Mouse (Mus musculus): Measurements from ENCODE around the gene Smarcad1.
A peak's percentile ranks its signal among the peaks of the same experiment; 100 is the strongest.
"Not testable (repeated sequence)": the region's sequence is repeated elsewhere in the genome, so short reads cannot be mapped to it uniquely, and the experiment has no call there.

Gene Smarcad1

GRCm38 (mm10) chr6:65042491-65043171 lies at the start of gene Smarcad1:
Gene Smarcad1 (plus strand): TSS chr6:65042583.
- DNase-seq: peak; percentile 88 to 90

DNA sequence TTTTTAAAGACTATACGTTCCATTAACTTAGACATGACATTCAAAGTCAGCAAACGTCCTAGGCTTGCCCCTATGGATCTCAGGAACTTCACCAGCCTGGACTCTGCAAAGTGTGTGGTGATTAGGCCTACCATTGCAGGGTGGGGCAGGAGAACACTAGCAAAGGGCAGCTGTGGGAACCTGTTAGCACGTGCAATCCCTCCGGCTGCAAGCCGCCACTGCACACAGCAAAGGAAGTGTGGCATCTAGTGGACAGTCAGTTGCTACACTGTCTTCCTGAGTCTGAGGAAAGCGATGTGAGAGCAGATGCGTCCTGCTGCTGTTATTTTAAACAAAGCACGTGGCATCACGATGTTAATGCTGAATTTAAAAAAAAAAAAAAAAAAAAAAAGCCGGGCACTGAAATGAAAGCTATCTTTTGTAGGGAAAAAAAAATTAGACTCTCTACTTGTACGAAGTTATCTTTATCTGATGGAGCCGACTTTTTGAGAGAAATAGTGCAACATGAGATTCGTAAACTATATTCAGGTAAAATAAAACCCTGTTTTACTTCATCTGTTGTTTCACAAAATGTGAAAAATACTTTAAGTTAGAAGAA lies 45.5 kb upstream of the Smarcad1 start:
- DNase-seq: no peak

DNA sequence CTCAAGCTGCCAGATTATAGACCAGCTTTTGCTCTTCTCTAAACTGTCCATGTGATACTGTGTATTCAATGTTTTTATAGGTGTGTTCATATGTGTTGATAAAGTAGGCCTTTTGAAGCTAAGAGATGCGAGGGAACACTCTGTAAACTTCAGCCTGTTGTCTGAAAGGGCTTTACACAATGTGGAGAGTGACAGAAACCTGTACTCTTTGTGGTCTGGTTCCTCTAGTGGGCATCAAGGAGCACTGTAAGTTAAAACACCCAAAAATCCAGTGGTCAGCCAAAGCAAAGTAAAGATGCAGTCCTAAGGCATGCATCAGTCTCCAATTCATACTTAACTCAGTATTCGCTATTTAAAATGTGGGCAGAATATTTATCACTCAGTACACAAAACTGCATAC lies 44.6 kb upstream of the Smarcad1 start:
- DNase-seq: no peak

DNA sequence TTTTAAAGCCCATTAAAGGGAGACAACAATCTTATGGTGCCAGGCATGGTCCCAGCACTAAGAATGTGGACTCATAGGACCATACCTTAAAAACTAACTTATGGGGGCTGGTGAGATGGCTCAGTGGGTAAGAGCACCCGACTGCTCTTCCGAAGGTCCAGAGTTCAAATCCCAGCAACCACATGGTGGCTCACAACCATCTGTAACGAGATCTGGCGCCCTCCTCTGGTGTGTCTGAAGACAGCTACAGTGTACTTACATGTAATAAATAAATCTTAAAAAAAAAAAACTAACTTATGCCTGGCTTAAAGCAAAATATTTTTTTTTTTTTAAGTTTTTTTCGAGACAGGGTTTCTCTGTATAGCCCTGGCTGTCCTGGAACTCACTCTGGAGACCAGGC lies 41.6 kb upstream of the Smarcad1 start:
- peak in 1 of 2 experiments; percentile 6 for DNase-seq

DNA sequence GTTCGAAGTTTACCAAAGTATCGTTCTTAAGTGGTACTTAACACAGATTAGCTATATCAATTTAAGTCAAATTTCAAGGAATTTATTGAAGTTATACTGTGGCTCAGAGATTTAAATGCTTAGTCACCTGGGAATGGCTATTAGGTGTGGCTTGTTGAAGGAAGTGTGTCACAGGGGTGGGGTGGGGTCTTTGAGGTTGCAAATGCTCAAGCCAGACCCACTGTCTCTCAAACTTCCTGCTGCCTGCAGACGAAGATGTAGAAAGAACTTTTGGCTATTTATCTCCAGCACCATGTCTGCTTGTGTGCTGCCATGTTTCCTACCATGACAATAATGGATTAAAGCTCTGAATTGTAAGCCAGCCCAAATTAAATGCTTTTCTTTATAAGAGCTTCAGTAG lies 40.2 kb upstream of the Smarcad1 start:
- no peak for DNase-seq

GRCm38 (mm10) chr6:65008836-65009235 lies 33.5 kb upstream of the Smarcad1 start:
- no peak for DNase-seq

GRCm38 (mm10) chr6:65011444-65011990 lies 30.9 kb upstream of the Smarcad1 start:
- DNase-seq: no peak

DNA sequence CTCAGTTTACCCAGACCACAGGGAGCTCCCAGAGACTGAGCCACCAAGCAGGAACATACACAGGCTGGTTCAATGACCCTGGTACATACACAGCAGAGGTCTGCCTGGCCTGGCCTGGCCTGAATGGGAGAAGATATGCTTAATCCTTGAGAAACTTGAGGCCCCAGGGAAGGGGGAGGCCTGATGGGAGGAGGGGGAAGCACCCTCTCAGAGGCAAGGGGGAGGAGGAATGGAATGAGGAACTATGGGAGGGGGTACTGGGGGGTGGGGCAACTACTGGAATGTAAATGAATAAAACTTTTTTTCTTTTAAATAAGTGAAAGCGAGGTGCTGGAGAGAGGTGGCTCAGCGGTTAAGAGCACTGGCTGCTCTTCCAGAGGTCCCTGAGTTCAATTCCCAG lies 30.2 kb upstream of the Smarcad1 start:
- no peak for DNase-seq

DNA sequence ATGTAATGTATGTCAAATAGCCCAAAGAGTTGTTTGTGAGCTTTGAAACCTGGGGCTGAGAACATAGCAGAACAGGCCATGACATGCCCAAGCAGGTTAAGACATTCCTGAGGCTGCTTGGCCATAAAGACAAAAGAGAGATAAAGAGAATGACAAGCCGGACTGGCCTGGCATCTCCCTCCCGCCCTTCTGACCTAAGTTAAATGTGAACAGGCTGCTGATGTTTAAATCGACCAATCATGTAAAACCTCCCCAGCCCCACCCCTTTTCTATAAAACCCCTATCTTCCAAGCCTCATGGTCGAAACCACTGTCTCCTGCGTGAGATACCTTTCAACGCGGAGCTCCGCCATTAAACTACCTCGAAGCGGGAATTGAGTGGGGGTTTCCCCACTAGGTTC lies 24.8 kb upstream of the Smarcad1 start:
- no peak for DNase-seq

GRCm38 (mm10) chr6:65018966-65019365 lies 23.4 kb upstream of the Smarcad1 start:
- DNase-seq: not testable (repeated sequence)

- no peak for DNase-seq
These were observed 20.5 kb upstream of the Smarcad1 start for GRCm38 (mm10) chr6:65021883-65022282.

DNA sequence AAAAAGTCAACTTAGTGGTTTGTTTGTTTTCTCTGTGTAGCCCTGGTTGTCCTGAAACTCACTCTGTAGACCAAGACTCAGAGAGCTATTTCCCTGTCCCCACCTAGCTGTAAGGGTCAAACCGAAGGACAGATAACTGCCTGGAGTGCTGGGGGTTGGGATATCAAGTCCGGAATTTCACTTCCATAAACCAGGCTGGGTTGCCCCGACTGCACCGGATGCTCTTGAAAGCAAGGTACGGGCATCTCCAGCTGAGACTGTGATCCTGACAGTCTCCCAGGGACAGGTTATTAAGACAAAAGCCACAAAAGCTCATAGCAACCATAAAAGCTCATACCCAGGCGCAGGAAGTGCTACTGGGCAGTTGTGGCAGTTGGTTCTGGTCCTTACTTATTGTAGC lies 19.3 kb upstream of the Smarcad1 start:
- DNase-seq: no peak

DNA sequence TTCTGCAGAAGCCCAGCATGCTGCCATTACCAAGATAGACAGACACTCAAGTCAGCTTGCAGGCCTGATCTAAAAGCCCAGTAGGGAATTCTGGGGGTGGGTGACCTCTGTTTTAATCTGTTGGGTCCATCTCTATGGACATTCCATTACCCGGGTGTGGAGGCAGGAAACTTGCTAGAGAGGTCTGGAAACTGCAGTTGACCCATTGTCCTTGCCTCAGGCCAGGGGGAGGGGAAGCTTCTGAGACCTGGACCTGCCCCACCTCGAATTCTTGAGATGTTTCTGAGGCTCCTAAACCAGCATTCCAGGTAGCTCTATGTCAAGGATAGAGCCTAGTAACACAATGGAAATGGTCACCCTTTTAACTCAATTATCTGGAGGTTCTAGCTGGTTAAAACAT lies 17.7 kb upstream of the Smarcad1 start:
- DNase-seq: no peak

DNA sequence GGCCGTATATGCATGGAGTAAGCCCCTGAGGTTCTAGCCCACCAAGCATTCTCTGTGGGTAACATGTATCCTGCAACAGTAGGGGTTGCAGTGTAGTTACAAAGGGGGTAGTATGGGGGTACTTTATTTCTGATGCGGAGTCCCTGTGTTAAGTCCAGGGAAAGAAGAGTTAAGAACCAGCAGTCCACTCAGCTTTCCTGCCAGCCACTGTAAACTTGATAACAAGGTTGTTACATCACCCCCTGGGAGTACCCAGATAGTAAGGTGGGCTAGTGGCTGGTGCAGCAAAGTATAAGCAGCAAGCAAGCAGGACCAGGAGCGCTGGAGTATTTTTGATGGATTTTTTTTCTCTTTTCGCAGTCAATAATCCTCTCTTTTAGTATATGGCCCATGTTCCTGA lies 17.3 kb upstream of the Smarcad1 start:
- no peak for DNase-seq

- no peak for DNase-seq
These were observed 7.7 kb upstream of the Smarcad1 start for GRCm38 (mm10) chr6:65034661-65035060.

- no peak for DNase-seq
These were observed 6.9 kb upstream of the Smarcad1 start for GRCm38 (mm10) chr6:65035469-65035868.

- DNase-seq: no peak
These were observed 451 bp upstream of the Smarcad1 start for GRCm38 (mm10) chr6:65041932-65042331.

DNA sequence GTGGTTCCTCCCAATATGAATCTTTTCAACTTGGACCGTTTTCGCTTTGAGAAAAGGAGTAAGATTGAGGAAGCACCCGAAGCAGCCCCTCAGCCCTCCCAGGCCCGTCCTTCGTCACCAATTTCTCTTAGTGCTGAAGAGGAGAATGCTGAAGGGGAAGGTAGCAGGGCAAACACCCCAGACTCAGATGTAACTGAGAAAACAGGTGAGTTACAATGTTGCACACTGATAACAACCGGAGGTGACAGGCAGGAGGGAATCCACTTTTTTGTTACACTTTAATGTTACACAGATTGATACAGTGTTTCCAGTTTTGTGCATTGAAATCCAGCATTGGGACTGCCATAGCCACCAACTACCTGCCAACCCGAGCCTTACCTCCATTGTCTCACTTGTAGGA lies 858 bp downstream of the Smarcad1 start:
- DNase-seq: no peak

GRCm38 (mm10) chr6:65049100-65049499 lies 6.7 kb downstream of the Smarcad1 start:
- no peak for DNase-seq

DNA sequence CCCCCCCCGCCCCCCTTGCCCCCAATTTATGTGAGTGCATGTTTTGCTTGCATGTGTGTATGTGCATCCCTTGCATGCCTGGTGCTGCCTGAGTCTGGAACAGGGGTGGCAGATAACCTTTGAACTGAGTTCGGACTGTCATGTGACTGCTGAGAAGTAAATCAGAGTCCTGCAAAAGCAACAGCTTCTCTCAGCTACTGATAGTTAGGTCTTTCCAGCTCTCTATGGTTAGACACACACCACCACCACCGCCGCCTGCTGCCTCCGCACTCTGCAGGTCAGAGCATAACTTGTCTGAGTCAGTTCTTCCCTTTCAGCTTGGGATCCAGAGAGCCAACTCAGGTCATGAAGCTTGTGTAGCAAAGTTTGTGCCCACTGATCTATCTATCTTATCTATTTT lies 14.2 kb downstream of the Smarcad1 start:
- DNase-seq: no peak

DNA sequence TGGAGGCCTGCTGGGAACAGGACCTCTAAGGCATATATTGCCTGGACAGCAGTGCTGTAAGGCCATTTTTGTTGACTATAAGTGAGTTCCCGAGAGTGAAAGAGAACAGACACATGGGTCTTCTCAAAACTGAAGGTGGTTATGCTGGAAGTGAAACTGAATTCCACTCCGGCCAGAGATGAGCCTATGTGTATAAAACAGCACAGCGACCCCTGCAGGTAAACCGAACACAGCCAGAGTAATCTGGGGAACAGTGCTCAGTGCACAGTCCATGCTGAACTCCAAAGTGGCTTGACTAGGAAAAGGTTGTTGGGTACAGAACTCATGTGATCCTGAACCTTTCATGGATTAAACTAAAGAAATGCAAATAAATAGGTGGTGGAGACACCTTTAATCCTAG lies 14.8 kb downstream of the Smarcad1 start:
- not testable (repeated sequence) for DNase-seq

DNA sequence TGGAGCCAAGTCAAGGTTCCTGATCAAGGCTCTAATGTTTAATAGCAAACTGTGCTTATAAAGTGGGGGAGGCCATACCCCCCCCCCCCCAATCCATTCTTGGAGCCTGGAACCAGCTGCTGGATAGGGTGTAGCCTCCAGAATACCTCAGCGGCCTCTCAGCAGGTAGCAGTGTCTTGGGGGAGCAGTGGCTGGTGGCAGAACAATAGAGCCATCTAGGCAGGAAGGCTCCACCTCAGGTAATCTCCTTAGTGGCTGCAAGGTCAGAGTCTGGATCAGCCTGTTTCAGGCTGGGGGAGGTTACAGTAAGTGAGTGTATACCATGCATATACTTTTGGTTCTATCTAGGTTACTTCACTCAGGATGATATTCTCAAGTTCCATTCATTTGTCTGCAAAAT lies 18.7 kb downstream of the Smarcad1 start:
- DNase-seq: no peak

GRCm38 (mm10) chr6:65075201-65075600 lies 32.8 kb downstream of the Smarcad1 start:
- DNase-seq: no peak

GRCm38 (mm10) chr6:65079139-65079538 lies 36.8 kb downstream of the Smarcad1 start:
- DNase-seq: peak in 1 of 2 experiments; percentile 1

- no peak for DNase-seq
These were observed 72.5 kb downstream of the Smarcad1 start for GRCm38 (mm10) chr6:65114902-65115301.

Measured in kidney, adult 8-10 months (tissue).